Mouse (Mus musculus): ENCODE results near the gene Tmem38a. TPM values are rescaled to one million over a fixed set of nuclear protein-coding genes. Genes with fewer than 3 reads are reported as not detected.
A peak's percentile ranks its signal among the peaks of the same experiment; 100 is the strongest.

The Tmem38a gene
- total RNA-seq (2021): 100 to 1,000 TPM; 536 to 560 TPM
- long read RNA-seq, experiment 1, transcript Tmem38a-201 (6 exons, 2,124 nt): major isoform, 1,049 of 1,242 reads
- long read RNA-seq, experiment 1, partial matches to known transcripts: 39 of 1,242 reads
- long read RNA-seq, experiment 1, other reads (novel, unspliced or antisense): 152 of 1,242 reads
- long read RNA-seq, experiment 2, transcript Tmem38a-201 (6 exons, 2,124 nt): major isoform, 1,094 of 1,316 reads
- long read RNA-seq, experiment 2, partial matches to known transcripts: 42 of 1,316 reads
- long read RNA-seq, experiment 2, other reads (novel, unspliced or antisense): 176 of 1,316 reads

- DNase-seq (ENCODE audit: low spot score in 2 of 2): peak; percentile 77 to 83
Observed at GRCm38 (mm10) chr8:72571611-72572473, at the start of gene Tmem38a. Gene Tmem38a, plus strand, starts transcription at chr8:72572055.

GRCm38 (mm10) chr8:72532103-72532502 is 39.8 kb upstream of the Tmem38a start:
- no peak for DNase-seq (ENCODE audit: low spot score in 2 of 2)

GRCm38 (mm10) chr8:72534888-72535287 is 37.0 kb upstream of the Tmem38a start:
- no peak for DNase-seq (ENCODE audit: low spot score in 2 of 2)

GRCm38 (mm10) chr8:72539234-72539633 is 32.6 kb upstream of the Tmem38a start:
- DNase-seq (ENCODE audit: low spot score in 2 of 2): no peak

- DNase-seq (ENCODE audit: low spot score in 2 of 2): no peak
Observed at GRCm38 (mm10) chr8:72547122-72547801, 24.6 kb upstream of the Tmem38a start.

GRCm38 (mm10) chr8:72547802-72548643 is 23.8 kb upstream of the Tmem38a start, which contains the start of gene Med26:
Gene Med26, minus strand, starts transcription at chr8:72548270.
- peak; percentile 97 to 98 for DNase-seq (ENCODE audit: low spot score in 2 of 2)

GRCm38 (mm10) chr8:72548644-72549313 is 23.1 kb upstream of the Tmem38a start:
- peak in 1 of 2 experiments; percentile 34 for DNase-seq (ENCODE audit: low spot score in 2 of 2)

- no peak for DNase-seq (ENCODE audit: low spot score in 2 of 2)
Observed at GRCm38 (mm10) chr8:72549314-72549892, 22.5 kb upstream of the Tmem38a start.

GRCm38 (mm10) chr8:72555770-72556169 is 16.1 kb upstream of the Tmem38a start:
- no peak for DNase-seq (ENCODE audit: low spot score in 2 of 2)

- DNase-seq (ENCODE audit: low spot score in 2 of 2): no peak
Observed at GRCm38 (mm10) chr8:72561111-72561689, 10.7 kb upstream of the Tmem38a start.

GRCm38 (mm10) chr8:72565970-72566369 is 5.9 kb upstream of the Tmem38a start:
- DNase-seq (ENCODE audit: low spot score in 2 of 2): no peak

- DNase-seq (ENCODE audit: low spot score in 2 of 2): peak; percentile 94 to 97
Observed at GRCm38 (mm10) chr8:72570633-72571610, 933 bp upstream of the Tmem38a start, which contains the start of gene Smim7. Gene Smim7, minus strand, starts transcription at chr8:72571088.

GRCm38 (mm10) chr8:72572507-72572906 is 652 bp downstream of the Tmem38a start:
- DNase-seq (ENCODE audit: low spot score in 2 of 2): peak in 1 of 2 experiments; percentile 42

GRCm38 (mm10) chr8:72573450-72573849 is 1.6 kb downstream of the Tmem38a start:
- DNase-seq (ENCODE audit: low spot score in 2 of 2): no peak

- no peak for DNase-seq (ENCODE audit: low spot score in 2 of 2)
Observed at GRCm38 (mm10) chr8:72575915-72576314, 4.1 kb downstream of the Tmem38a start.

- no peak for DNase-seq (ENCODE audit: low spot score in 2 of 2)
Observed at GRCm38 (mm10) chr8:72577266-72577665, 5.4 kb downstream of the Tmem38a start.

- DNase-seq (ENCODE audit: low spot score in 2 of 2): no peak
Observed at GRCm38 (mm10) chr8:72577941-72578340, 6.1 kb downstream of the Tmem38a start.

GRCm38 (mm10) chr8:72579374-72579773 is 7.5 kb downstream of the Tmem38a start:
- no peak for DNase-seq (ENCODE audit: low spot score in 2 of 2)

Data from gastrocnemius, postnatal 4 days (tissue).